Mouse (Mus musculus) frontal cortex, postnatal 36 days (tissue): ENCODE data around the gene Fads3.

Experiments
- DNase-seq, 2 experiments: peaks; one replicate each; pipeline ENCODE4 v3.0.0; 2022; ENCODE audit warnings: low spot score in 2 of 2

Fads3 gene

DNA sequence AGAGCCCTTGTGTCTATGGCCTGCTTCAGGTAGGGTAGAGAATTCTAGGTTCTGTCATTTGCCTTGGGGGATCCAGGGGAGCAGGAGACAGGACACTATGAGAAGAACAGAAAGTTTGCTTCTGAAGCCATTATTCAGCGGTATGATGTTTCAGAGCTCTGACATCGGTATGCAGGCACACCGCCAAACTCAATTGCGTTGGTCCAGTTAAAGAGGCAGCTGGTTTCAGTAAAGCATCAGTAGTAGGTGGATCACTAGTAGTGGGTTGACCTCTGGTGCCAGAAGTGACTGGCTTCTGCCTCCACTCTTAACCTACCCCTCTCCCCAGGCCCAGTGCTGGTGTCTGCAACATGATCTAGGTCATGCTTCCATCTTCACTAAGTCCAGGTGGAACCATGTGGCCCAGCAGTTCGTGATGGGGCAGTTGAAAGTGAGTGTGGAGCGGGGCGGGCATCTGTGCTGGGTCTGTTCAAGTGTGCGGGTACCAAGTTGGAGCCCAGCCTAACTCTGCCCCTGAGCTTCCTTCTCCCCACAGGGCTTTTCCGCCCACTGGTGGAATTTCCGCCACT lies 12.4 kb downstream of the Fads3 start:
- DNase-seq, result no peak

DNA sequence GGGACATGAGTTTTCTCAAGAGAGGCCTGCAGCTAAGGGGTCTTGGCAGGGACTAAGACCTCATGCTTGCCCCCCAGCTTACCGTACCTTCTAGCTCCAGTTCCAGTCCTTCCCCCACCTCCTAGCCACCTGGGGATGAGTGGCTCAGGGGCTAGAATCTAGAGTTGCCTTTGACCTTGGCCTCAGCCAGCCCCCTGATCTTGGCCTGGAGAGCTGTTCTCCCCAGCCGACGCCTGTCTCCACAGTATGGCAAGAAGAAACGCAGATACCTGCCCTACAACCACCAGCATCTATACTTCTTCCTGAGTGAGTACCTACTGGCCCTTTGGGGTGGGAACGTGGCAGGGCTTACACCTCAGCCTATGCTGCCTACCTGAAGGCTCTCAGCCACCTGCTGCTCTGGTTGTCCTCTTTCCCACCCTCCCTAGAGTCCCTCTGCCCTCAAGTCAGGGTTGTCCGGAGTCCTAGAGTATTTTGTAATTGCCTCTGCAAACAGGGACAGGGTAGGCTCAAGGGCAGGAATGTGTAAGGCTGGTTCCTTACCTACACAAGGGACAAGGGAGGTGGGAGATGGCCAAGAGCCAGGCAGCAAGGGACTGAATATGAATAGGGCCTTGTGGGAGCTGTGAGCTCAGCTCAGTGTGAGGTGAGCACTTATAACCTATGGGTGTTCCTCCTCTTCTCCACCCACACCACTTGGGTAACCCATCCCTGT lies 13.1 kb downstream of the Fads3 start:
- no peak for DNase-seq

DNA sequence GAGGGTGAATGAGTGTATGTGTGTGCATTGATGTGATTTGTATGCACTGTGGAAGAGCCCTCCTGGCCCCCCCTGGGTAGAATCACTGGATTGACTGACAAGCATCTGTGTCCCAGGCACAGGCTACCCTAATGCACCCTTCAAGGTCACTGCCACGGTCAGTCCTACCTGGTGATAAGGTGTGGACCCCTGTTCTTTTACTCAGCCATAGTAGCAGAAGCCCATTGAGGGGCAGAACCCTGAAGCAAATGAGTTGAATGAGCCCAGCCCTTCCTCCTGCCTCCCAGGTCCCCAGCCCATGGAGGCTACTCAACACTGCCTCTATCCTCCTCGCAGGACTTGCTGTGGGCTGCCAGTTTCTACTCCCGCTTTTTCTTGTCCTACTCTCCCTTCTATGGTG lies 13.9 kb downstream of the Fads3 start:
- no peak for DNase-seq

DNA sequence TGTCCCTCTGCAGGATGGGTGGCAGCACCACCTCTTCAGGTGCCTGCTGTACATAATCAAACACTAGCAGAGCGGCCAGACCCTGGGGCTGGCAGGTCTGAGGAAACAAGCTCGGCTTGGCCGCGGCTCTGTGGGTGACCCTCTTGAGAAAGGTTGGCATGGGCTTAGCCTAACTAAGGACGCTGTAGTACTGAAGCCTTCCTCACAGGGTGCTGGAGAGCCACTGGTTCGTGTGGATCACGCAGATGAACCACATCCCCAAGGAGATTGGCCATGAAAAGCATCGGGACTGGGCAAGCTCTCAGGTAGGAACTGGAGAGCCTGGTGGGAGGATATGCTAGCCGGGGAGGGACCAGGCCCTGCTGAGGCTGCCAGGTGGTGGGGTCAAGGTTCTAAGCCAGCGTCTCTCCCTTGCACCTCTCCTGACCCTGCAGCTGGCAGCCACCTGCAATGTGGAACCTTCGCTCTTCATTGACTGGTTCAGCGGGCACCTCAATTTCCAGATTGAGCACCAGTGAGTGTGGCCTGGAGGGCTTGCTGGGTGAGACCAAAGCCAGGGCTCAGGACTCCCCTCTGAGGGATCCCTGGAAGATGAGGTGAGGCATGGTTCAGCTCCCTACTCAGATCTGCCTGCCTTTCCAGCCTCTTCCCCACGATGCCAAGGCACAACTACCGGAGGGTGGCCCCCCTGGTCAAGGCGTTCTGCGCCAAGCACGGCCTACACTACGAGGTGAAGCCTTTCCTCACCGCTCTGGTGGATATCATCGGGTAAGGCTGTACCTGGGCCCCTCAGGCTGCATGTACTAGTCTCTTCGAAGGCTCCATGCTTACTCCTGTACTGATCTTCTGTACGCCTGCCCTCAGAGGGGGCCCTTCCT lies 14.7 kb downstream of the Fads3 start:
- DNase-seq, result no peak

DNA sequence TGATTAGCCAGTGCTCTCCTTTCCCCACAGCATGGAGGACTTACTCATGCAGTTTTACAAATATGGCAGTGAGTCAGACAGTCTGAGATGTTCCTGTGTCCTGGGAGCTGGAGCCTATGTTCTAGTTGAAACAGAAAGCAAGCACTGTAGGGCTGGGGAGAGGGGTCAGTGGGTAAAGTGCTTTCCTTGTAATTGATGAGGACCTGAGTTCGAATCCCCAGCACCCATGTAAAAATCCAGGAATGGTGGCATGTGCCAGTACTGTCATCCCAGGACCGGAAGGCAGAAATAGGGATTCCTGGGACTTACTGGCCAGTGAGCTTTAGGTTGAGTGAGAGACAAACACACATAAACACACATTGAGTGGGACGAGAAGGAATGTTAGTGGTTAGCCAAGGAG lies 15.3 kb downstream of the Fads3 start:
- DNase-seq, result no peak

DNA sequence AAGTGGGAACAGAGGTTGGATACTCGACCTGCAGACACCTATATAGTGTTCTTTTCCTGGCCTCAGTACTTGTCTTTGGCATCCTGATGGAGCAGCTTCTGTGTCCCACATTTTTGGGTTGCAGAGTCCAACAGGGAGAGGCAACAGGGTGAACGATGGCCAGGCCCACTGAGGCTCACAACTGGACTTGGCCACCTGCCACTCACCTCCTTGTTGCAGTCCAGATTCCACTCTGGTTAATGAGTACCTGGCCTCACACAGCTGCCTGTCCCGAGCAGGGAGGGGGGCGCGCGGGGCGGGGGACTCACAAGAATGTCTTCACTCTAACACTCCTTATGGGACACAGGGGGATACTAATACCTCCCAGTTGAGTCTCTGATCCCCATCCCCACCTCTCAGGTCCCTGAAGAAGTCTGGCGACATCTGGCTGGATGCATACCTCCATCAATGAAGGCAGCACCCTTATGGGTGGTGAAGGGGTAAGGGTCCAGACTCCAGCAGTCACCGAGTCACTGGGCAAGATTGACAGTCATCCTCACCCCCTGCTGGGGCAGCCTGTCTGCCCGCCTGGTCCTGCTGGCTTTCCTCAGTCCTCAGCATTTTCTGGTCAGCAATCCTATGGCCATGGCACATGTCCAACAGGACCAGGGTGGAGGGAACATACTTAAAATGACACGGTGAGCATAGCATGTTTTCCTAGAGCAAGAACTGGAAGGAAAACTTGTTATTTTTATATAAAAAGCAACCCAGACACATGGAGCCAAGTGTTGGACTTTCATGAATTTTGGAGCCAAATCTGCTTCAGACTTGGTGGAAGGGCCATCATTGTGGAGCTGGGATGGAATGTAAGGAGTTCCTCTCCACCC lies 16.4 kb downstream of the Fads3 start:
- DNase-seq, result no peak

DNA sequence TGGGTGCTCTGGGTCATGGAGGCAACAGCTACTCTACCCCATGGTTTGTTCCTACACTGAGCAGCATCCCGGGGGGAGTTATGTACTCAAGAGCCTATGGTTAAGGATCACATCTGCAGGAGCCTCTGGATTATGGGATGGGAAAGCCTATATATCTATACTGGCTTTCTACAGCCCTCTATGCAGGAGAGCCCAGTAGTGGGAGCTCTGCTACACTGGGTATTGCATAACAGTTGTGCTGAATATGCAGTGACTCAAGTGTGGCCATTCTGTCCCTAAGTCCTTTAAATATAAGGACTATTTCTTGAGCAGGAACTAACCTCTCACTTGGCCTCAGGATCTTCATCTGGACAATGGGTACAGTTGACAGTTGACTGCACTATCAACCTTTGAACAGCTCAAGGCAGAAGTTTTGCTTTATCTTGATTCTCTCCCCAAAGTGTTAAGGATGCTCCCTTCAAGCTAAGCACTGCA lies 17.0 kb downstream of the Fads3 start:
- DNase-seq, result no peak

DNA sequence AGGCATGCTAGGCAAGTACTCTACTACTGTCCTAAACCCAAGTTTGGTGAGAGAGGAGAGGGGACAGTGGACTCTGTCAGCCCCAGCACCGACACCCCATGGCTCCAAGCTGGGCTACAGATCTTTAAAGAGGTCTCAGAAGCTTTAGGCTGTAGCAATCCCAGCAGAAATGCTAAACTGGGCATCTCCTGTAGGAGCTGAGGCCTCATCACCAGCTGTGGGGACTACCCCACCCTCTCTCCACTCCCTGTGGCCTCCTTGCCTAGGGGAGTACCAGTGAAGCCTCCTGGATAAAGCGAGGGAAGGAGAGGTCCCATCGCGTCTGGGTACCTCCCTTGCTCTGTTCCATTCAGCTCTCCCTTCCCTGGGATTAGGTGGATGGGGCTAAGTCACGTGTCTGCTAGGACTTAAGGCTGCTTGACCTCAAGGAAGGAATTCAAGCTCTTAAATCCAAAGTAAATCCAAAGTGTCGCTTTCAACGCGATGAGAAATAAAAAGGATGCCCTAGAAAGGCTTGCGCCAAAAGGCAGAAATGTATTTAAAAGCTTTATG lies 17.6 kb downstream of the Fads3 start:
- no peak for DNase-seq

DNA sequence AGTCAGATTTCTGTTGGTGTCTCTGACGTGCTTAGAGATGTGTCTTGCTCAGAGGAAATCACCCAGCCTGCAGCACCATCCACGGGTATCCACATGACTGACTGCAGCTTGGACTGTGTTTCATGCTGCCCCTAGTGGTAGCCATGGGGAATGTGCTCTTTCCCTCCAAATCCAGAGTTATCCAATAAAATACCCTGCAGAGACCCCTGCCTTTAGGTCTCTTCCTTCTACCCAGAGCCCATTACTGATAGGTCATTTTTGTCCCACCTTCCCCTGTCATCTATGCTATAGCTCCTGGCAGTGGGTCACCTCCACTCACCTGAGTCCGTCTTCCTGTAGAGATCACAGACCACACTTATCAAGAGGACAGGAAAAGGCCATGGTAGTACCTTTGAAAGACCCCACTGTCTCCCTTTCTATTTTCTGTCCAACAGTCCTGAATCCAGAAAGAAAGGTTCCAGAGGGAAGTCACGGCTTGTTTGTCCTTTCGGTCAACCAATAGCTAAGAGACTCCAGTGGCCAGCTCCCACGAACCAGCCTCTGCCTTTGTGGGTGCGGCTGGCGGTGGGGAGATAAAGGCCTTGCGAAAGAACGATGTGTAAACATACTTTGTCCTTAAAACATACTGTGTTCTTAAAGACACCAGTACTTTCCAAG lies 18.7 kb downstream of the Fads3 start:
- DNase-seq, result peak in 1 of 2 experiments; percentile 55

DNA sequence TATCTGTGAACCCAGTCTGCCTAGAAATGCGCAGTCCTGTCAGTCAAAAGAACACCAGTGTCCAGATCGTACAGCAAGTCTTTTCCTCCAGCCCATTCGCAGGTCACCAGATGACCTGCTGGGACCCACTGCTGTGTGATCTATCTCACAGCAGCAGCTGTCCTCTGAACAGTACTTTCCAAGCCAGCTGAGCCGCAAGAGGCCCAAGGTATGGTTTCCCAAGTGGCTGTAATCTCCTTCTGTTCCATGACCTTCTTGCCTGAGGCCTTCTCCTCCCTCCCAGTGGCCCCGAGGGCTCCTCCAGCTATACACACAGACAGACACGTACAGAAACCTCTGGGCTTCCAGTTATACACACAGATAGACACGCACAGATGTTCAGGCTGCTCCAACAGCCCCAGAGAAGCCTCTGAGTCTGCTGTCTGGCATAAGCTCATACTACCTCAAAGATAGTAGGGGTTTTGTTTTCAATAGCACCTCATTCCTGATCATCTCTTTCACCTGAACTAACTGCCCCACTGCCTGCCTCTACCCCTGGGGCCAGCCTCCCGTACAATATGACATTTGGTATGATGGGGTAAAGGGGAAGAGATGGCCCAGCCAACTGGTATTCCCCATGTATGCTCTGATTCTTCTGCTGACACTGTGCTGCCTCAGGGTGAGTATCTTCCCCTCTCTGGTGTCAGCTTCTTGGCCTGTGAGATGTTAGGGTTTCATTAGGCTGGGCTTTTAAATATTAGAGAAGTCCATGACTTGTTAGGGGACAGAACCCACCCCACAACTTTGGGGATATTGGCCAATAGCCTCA lies 19.6 kb downstream of the Fads3 start:
- no peak for DNase-seq

DNA sequence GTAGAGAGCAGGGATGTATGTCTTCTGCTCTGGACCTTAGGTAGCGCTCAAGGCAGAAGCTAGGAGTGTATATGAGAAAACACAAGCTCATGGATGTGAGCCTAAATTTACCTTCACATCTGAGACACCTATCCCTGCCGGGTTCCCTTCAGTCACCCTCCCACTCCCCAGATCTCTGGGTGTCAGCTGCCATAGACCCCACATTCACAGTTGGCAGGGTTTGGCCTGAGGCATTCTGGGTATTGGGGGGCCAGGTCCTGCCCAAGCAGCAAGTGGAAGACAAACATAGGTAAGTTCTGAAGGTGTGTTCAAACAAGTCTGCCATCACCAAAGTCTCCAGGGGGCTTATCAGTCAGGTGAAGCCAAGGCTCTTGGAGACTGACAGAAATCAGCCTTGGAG lies 20.3 kb downstream of the Fads3 start:
- no peak for DNase-seq

DNA sequence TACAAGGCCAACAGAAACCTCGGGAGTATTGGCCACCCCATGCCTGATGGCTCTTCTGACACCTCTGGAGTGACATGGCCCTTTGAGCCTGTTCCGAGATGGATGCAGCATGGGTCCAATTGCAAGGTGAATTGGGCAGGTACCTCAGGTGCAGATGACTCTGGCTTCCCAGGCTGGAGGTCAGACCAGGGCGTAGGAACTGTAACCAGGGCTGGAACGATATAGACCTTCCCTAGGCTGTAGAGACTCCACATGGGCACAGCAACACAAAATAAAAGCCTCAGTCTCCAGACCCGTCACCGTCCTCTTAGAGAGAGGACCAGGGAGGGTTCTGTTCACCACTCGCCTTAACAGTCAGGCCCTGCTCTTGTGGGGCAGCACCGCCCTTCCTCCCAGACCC lies 20.9 kb downstream of the Fads3 start:
- no peak for DNase-seq

DNA sequence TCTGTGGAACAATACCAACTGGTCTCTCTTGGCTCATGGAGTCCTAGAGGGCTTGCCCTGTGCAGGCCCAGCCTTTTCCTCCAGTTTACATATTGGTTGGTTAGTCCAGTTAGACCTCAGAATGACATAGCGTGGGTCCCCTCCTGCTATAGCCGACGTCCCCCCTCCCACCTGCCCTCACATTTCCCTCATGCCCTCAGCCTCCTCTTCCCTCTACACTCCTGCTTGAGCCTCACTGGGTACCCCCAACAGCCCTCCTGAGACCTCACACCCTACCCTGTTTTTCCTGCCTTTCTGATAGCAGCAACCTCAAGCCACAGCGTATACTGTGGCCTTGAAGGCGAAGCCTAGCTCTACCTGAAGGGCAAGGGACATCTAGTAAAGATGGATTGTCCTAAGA lies 21.5 kb downstream of the Fads3 start:
- no peak for DNase-seq

DNA sequence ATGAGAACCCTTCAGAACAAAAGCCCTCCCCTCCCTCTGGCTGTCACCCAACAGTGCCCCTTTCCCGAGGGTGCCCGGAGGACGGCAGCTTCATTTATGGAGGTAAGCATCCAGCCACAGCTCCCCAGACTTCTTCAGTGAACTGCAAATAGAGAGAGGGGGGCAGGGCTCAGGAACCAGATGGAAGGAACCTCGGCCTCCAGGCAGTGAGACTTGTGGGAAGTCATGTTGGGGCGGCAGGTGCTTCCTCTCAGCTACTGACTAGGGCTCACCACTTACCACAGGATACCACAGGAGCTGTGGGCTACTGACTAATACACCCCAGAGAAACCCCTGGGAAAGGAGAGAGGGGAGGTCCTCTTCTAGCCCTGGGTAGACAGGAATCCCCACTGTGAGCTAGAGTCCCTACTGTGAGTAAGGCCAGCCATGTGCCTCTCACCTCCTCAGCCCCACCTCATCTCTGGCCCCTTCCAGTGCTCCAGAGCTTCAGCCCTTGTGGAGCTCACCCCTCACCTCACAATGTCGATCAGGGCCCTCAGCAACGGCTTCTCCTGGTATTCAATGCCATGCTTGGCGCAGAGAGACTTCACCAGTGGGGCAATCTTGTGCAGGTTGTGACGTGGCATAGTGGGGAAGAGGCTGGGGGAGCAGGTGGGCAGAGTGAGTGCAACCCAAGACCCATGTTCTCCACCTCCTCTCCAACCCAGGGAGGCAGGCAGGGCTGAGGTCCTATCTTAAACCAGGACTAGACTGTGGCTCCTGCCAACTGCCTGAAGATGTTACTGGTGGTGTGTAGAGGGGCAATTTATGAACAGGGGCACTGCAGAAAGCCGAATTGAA lies 23.0 kb downstream of the Fads3 start:
- peak in 1 of 2 experiments; percentile 28 for DNase-seq

DNA sequence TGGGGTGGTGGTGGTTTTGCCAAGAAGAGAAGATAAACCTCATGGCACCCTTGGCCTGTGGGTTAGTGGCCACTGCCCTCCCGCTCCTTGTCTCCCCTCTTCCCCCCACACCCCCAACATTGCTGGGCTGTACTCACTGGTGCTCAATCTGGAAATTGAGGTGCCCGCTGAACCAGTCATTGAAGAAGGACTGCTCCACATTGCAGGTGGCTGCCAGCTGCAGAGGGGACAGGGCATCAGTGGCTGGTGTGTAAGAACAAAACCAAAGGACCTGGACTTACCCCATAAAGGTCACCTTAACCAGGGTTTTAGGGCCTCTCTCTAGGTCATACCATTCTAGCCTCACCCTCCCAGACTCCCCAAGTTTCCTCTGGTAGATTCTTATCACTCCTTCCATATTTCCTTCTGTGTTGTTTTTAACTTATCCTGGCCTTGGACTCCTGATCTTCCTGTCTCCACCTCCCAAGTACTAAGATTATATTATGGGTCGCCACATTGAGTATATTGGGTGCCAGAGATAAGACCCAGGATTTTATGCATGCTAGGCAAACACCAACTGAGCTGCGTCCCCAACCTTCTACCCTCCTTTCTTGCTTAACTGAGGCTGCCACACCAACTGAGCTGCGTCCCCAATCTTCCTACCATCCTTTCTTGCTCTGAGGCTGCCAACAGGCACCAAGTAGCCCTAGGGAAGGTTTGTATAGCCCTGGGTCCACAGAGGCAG lies 24.3 kb downstream of the Fads3 start:
- no peak for DNase-seq

DNA sequence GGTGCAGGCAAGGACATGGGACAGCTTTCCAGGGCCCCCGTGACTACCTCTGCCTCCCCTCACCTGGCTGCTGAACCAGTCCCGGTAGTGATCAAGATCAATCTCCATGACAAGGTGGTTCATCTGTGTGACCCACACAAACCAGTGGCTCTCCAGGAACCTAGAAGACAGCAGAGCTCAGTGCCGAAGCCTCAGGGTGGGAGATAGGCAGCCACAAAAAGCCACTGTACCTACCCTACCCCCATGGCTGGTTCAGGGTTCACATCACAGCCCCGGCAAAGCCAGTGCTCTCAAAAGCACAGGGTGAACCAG lies 24.8 kb downstream of the Fads3 start:
- no peak for DNase-seq

DNA sequence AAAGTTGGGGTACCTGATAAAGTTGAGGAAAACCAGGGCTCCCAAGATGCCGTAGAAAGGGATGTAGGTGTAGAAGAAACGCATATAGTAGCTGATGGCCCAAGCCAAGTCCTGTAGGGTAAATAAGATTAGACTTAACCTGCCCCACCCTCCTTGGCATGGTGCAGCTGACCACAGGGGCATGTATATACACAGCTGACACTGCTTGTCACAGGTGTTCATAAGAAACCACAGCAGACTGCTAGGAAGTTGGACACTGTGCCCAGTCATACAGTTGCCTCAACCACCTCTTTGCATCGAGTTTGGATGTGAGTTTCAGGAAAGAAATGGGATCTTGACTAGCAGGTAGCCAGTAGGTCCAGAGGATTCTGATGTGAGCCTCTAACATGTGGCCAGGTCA lies 25.1 kb downstream of the Fads3 start:
- no peak for DNase-seq

DNA sequence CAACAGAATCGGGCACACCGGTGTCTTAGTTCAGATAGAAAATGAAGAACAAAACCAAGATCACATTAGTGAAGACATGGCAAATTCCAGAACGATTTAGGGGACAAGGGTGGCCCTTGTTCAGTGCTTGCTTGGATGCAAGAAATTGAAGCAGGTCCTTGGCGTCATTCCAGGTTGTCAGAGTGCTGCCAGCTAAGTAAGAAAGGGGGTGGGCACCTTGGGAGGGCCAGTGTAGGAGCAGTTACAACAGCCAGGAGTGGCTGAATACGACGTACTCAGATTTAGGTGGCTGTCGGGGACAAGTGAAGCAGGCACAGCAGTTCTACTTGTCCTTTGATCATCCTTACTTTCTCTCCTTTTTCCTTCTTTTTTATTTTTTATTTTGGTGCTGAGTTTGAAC lies 26.3 kb downstream of the Fads3 start:
- DNase-seq, result peak in 1 of 2 experiments; percentile 29
